Mouse (Mus musculus) spleen, adult 18-20 months (tissue): ENCODE results near the gene Smurf1.

Experiments
- DNase-seq, 2 experiments: peaks; one replicate each; pipeline ENCODE4 v3.0.0; 2022; ENCODE audit warnings: mixed read lengths in 2 of 2

Smurf1 gene

GRCm38 (mm10) chr5:144912519-144913310, 52.9 kb downstream of the Smurf1 start:
- no peak for DNase-seq

GRCm38 (mm10) chr5:144909521-144909920, 56.1 kb downstream of the Smurf1 start:
- DNase-seq: no peak

GRCm38 (mm10) chr5:144907591-144907990, 58.1 kb downstream of the Smurf1 start:
- DNase-seq: no peak

GRCm38 (mm10) chr5:144904356-144905134, 61.1 kb downstream of the Smurf1 start:
- no peak for DNase-seq

- DNase-seq: no peak
Measured at GRCm38 (mm10) chr5:144901791-144902190, 63.9 kb downstream of the Smurf1 start.

- DNase-seq: no peak
Measured at GRCm38 (mm10) chr5:144901035-144901434, 64.6 kb downstream of the Smurf1 start.

- no peak for DNase-seq
Measured at GRCm38 (mm10) chr5:144898448-144899052, 67.1 kb downstream of the Smurf1 start.

- DNase-seq: no peak
Measured at GRCm38 (mm10) chr5:144897881-144898280, 67.8 kb downstream of the Smurf1 start.

- no peak for DNase-seq
Measured at GRCm38 (mm10) chr5:144891276-144891675, 74.4 kb downstream of the Smurf1 start.

- DNase-seq: no peak
Measured at GRCm38 (mm10) chr5:144885968-144886650, 79.5 kb downstream of the Smurf1 start.

- no peak for DNase-seq
Measured at GRCm38 (mm10) chr5:144884629-144885217, 80.9 kb downstream of the Smurf1 start.

GRCm38 (mm10) chr5:144881670-144882399, 83.8 kb downstream of the Smurf1 start:
- no peak for DNase-seq

GRCm38 (mm10) chr5:144877021-144877420, 88.6 kb downstream of the Smurf1 start:
- no peak for DNase-seq

GRCm38 (mm10) chr5:144875892-144876291, 89.8 kb downstream of the Smurf1 start:
- peak; percentile 17 to 65 for DNase-seq

- no peak for DNase-seq
Measured at GRCm38 (mm10) chr5:144875227-144875626, 90.4 kb downstream of the Smurf1 start.

GRCm38 (mm10) chr5:144872867-144873266, 92.8 kb downstream of the Smurf1 start:
- no peak for DNase-seq

GRCm38 (mm10) chr5:144872326-144872725, 93.3 kb downstream of the Smurf1 start:
- DNase-seq: no peak

GRCm38 (mm10) chr5:144871775-144872174, 93.9 kb downstream of the Smurf1 start:
- DNase-seq: no peak

GRCm38 (mm10) chr5:144870782-144871181, 94.9 kb downstream of the Smurf1 start:
- no peak for DNase-seq

GRCm38 (mm10) chr5:144869466-144869865, 96.2 kb downstream of the Smurf1 start:
- DNase-seq: no peak

- no peak for DNase-seq
Measured at GRCm38 (mm10) chr5:144866923-144867322, 98.7 kb downstream of the Smurf1 start.

- DNase-seq: no peak
Measured at GRCm38 (mm10) chr5:144860913-144861312, 104.7 kb downstream of the Smurf1 start.
